Comparison of ENCODE assay signal across 21 mouse cellular contexts in the genomic region with DNA sequence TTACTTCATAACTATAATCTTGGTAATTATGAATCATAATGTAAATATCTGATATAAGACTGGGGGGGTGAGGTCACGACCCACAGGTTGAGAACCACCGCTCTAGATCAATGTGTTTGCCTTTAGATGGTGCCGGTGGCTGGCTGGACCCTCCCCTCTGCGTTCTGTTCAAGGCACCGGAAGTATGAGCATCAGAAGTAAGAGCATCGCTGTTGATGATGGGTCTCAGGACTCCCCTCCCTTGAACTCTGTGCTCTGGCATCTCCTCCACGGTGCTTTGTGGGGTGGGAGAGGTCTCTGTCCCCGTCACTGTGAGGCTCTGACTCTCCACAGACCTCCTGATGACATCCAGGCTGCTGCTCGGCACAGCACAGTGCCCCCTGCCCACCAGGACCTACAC.
DNase-seq lines count a peak whose midpoint lies in the region; ATAC-seq lines count a peak whose summit lies in the region.
"Had no signal": no experiment of that assay in that cellular context is flagged by ENCODE, and none has a peak within 500 bp of the region (broad histone marks: within the 10 kb centered on the region; RNA-seq: fewer than 3 reads in every experiment).

No protein-coding gene starts in this region.

- no peak for ATAC-seq in forebrain, embryonic 15.5 days (replicated peaks)
- no peak for ATAC-seq in forebrain, embryonic 12.5 days (ENCODE audit: low FRiP score)
- ATAC-seq in activated CD4-positive, CD25-positive, alpha-beta regulatory T cell, adult 4 months = peak; percentile 53
- ATAC-seq: forebrain, embryonic 16.5 days; intestine, embryonic 16.5 days had no signal

- no peak overlapping the region for H3K4me2 ChIP-seq in forebrain, embryonic 15.5 days (replicated peaks)
- no peak overlapping the region for H3K4me2 ChIP-seq in forebrain, embryonic 12.5 days
- H3K4me2 ChIP-seq: embryonic facial prominence, embryonic 12.5 days; embryonic facial prominence, embryonic 15.5 days; heart, embryonic 11.5 days; hindbrain, embryonic 12.5 days; hindbrain, embryonic 15.5 days had no signal

- no peak overlapping the region for H3K4me3 ChIP-seq in forebrain, embryonic 15.5 days
- no peak overlapping the region for H3K4me3 ChIP-seq in forebrain, embryonic 12.5 days (replicated peaks)
- H3K4me3 ChIP-seq: embryonic facial prominence, embryonic 12.5 days; embryonic facial prominence, embryonic 15.5 days; hindbrain, embryonic 12.5 days; hindbrain, embryonic 15.5 days had no signal

- H3K27ac ChIP-seq in forebrain, embryonic 15.5 days (replicated peaks) = 0 out of 2 replicates have a peak overlapping the region, but pooled peaks have one; percentile 8
- H3K27ac ChIP-seq in forebrain, embryonic 12.5 days = no peak overlapping the region
- H3K27ac ChIP-seq: embryonic facial prominence, embryonic 12.5 days; embryonic facial prominence, embryonic 15.5 days; hindbrain, embryonic 12.5 days; hindbrain, embryonic 15.5 days had no signal

- H3K27me3 ChIP-seq in forebrain, embryonic 15.5 days = no peaks in the 10 kb centered on the region
- no peaks in the 10 kb centered on the region for H3K27me3 ChIP-seq in forebrain, embryonic 12.5 days
- H3K27me3 ChIP-seq: embryonic facial prominence, embryonic 12.5 days; embryonic facial prominence, embryonic 15.5 days; hindbrain, embryonic 12.5 days; hindbrain, embryonic 15.5 days had no signal

- H3K4me1 ChIP-seq in forebrain, embryonic 15.5 days = peaks cover 44% of the 10 kb centered on the region
- H3K4me1 ChIP-seq in forebrain, embryonic 12.5 days = peaks cover 33% of the 10 kb centered on the region

- peak; percentile 80 for DNase-seq in naive thymus-derived CD4-positive, alpha-beta T cell, adult 2 months (ENCODE audit: low read depth)
- DNase-seq in cerebellum, adult 11 months = no peak
- DNase-seq in right cerebral cortex, postnatal 25 days = no peak
- DNase-seq: adrenal gland, adult 8-10 months; adrenal gland, postnatal 25 days; cerebellum, adult 18-20 months; cerebellum, adult 9-10 months; cerebellum, postnatal 14 days; gastrocnemius, postnatal 10 days; heart, adult 11 months; kidney, adult 18-20 months had no signal

- H3K9me3 ChIP-seq in forebrain, embryonic 15.5 days = no peaks in the 10 kb centered on the region
- no peaks in the 10 kb centered on the region for H3K9me3 ChIP-seq in forebrain, embryonic 12.5 days
- H3K9me3 ChIP-seq: embryonic facial prominence, embryonic 12.5 days; embryonic facial prominence, embryonic 15.5 days; hindbrain, embryonic 12.5 days; hindbrain, embryonic 15.5 days had no signal

- H3K36me3 ChIP-seq in forebrain, embryonic 15.5 days = no peaks in the 10 kb centered on the region
- H3K36me3 ChIP-seq in forebrain, embryonic 12.5 days (replicated peaks) = peaks cover 4% of the 10 kb centered on the region; the same call in 1 of the 2 replicates
- H3K36me3 ChIP-seq: embryonic facial prominence, embryonic 12.5 days; embryonic facial prominence, embryonic 15.5 days; hindbrain, embryonic 12.5 days; hindbrain, embryonic 15.5 days had no signal

- WGBS in forebrain, embryonic 15.5 days = 85% methylated on average over 9 of the region's 9 CpGs
- WGBS in forebrain, embryonic 12.5 days = 89% methylated on average over 9 of the region's 9 CpGs

- H3K9ac ChIP-seq in forebrain, embryonic 15.5 days (replicated peaks) = no peak overlapping the region
- no peak overlapping the region for H3K9ac ChIP-seq in forebrain, embryonic 12.5 days
- H3K9ac ChIP-seq: embryonic facial prominence, embryonic 12.5 days; embryonic facial prominence, embryonic 15.5 days; hindbrain, embryonic 12.5 days; hindbrain, embryonic 15.5 days had no signal
